Mouse (Mus musculus): ENCODE measurements at regions not wholly inside any gene's neighbourhood (a gene's known extent, or its start where the extent isn't known, plus 50 kb on each side); places are given as distances from the start of the nearest gene placed in this dataset.

- TF ChIP-seq CTCF (IDR thresholded peaks at IDR 0.05; ENCODE audit: low read depth) (no peak), EP300 (IDR thresholded peaks at IDR 0.05; ENCODE audit: low read depth) (no peak)
These were observed 1108.9 kb downstream of the Agbl1 start for GRCm38 (mm10) chr7:77338630-77339029.
